In the genomic region with DNA sequence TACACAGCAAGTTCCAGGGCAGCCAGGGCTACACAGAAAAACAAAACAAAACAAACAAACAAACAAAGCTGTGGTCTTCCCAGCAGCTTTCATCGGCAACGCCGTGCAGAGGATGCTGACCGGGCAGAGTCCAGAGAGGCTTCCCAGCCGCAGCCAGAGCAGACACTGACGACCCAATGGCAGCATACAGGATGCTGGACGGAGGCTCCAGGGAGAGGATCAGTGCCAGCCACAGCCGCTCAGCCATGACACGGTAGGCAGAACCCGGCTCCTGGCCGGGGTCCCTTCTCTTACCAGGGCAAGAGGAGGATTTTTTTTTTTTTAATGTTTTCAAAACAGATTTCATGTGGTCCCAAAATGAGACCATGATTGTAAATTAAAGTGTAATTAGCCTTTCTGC, we compare ENCODE assay signal across 23 mouse cellular contexts.
DNase-seq lines count a peak whose midpoint lies in the region; ATAC-seq lines count a peak whose summit lies in the region.
"Had no signal": no experiment of that assay in that cellular context is flagged by ENCODE, and none has a peak within 500 bp of the region (broad histone marks: within the 10 kb centered on the region; RNA-seq: fewer than 3 reads in every experiment).

No protein-coding gene starts in this region.

- intact Hi-C loops in heart, postnatal 14 days (cut with DNase I): no loop called here

- H3K27ac ChIP-seq in kidney, embryonic 16.5 days (ENCODE audit: low read length): no peak overlapping the region
- H3K27ac ChIP-seq: embryonic facial prominence, embryonic 12.5 days; forebrain, embryonic 15.5 days; hindbrain, embryonic 15.5 days had no signal

- H3K4me1 ChIP-seq in kidney, embryonic 16.5 days (ENCODE audit: insufficient read depth, low read length): peaks cover 5% of the 10 kb centered on the region; the same call in 1 of the 2 replicates

- 46% methylated on average over 11 of the region's 11 CpGs for WGBS in kidney, embryonic 16.5 days

- H3K4me3 ChIP-seq in kidney, embryonic 16.5 days (ENCODE audit: low read length): no peak overlapping the region
- H3K4me3 ChIP-seq: embryonic facial prominence, embryonic 12.5 days; forebrain, embryonic 15.5 days; heart, embryonic 12.5 days; hindbrain, embryonic 15.5 days had no signal

- H3K4me2 ChIP-seq in kidney, embryonic 16.5 days (replicated peaks; ENCODE audit: low read depth, low read length): no peak overlapping the region
- H3K4me2 ChIP-seq: embryonic facial prominence, embryonic 12.5 days; forebrain, embryonic 15.5 days had no signal

- no peak overlapping the region for H3K9ac ChIP-seq in kidney, embryonic 16.5 days (replicated peaks; ENCODE audit: low read length)
- H3K9ac ChIP-seq: embryonic facial prominence, embryonic 12.5 days; forebrain, embryonic 15.5 days; heart, embryonic 12.5 days; hindbrain, embryonic 15.5 days had no signal

- ATAC-seq in cerebellum, adult (ENCODE audit: insufficient number of reproducible peaks, low FRiP score, low TSS enrichment): no peak
- ATAC-seq in kidney, embryonic 16.5 days (ENCODE audit: low FRiP score, low TSS enrichment): peak; percentile 52
- ATAC-seq: CD4-positive, CD25-positive, alpha-beta regulatory T cell, adult 4 months had no signal

- H3K27me3 ChIP-seq in kidney, embryonic 16.5 days (ENCODE audit: insufficient read depth, low read length): no peaks in the 10 kb centered on the region
- H3K27me3 ChIP-seq: heart, embryonic 12.5 days; hindbrain, embryonic 15.5 days had no signal

- H3K9me3 ChIP-seq in kidney, embryonic 16.5 days (ENCODE audit: low read length): no peaks in the 10 kb centered on the region
- H3K9me3 ChIP-seq: embryonic facial prominence, embryonic 12.5 days; forebrain, embryonic 15.5 days; hindbrain, embryonic 15.5 days had no signal

- H3K36me3 ChIP-seq in kidney, embryonic 16.5 days (ENCODE audit: insufficient read depth, low read length): no peaks in the 10 kb centered on the region
- H3K36me3 ChIP-seq: embryonic facial prominence, embryonic 12.5 days; forebrain, embryonic 15.5 days; G1E; heart, embryonic 12.5 days; hindbrain, embryonic 15.5 days had no signal

- DNase-seq in cerebellum, postnatal 10 days: peak; percentile 60 to 76
- DNase-seq in kidney, adult 18-20 months: peak; percentile 30
- no peak for DNase-seq in kidney, adult 11 months
- peak; percentile 58 for DNase-seq in MN1 (ENCODE audit: low spot score)
- DNase-seq in heart, postnatal 14 days: no peak
- DNase-seq in ovary, postnatal 10 days (ENCODE audit: low spot score): no peak
- DNase-seq: adrenal gland, adult 2 months; adrenal gland, postnatal 25 days; B cell, adult 2 months; cerebellum, adult 11 months; cerebellum, adult 8-10 months; cerebellum, postnatal 25 days; gastrocnemius, postnatal 36 days; heart, adult 18-20 months; heart, postnatal 36 days had no signal

Comparison
In these comparisons a context has a peak if more than half of its experiments do, and no peak if none do; other contexts are left out.
1. DNase-seq: peak in cerebellum, postnatal 10 days (2 of 2), kidney, adult 18-20 months (single experiment) and MN1 (single experiment); none in kidney, adult 11 months (single experiment), heart, postnatal 14 days (0 of 2) and ovary, postnatal 10 days (single experiment).